Mouse (Mus musculus) T-helper 1 cell (primary cell): ENCODE measurements around the gene Kdm2b.

ENCODE experiments used
- in situ Hi-C: fragments of 300-600 bp; cut with MboI, MseI; formaldehyde crosslinking; loops from one replicate; pipeline ENCODE4 v1.15.1; 2025; ENCODE audit warnings: high pct_unique_total_duplicates

The Kdm2b gene

DNA sequence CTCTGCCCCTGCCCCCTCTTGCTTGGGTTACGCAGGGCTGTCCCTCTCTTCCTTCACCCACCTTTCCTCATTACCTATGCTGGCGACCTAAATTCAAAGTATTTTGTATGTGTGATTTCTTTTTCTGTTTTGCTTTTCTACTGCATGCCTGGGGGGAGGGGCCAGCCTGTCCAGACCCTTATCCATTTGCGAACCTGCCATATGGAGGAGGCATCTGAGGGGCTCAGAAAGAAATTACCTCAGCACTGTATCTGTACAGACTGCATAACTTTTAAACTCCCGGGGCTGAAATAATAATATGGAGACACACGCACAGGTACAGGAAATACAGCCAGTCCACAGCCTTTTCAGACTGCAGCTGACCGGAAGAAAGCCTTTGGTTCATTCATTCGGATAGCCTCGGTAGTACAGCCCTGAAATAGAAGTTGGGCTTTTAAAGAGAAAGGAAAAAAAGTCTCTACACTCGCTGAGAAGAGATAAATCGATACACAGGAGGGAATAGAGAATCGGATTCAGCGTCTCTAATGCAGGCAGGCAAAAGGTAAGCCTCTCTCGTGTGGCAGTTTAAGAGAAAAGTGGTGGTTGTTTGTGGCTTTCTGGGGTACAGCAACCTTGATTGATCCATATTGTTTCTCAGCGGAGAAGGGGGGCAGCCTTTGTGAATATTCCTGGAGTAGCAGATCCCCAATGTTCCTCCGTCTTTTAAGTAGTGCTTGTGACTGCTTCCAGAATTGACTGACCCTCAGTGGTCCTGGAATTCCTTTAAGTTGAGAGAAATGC, at the start of gene Kdm2b:
Kdm2b (minus strand) TSS at position 273 of the 780 bp plus-strand sequence.
- in situ Hi-C loops: loop anchor here (10.0 kb wide), 1 partner anchor 155 kb away; the partner anchor contains the start of gene Setd1b

DNA sequence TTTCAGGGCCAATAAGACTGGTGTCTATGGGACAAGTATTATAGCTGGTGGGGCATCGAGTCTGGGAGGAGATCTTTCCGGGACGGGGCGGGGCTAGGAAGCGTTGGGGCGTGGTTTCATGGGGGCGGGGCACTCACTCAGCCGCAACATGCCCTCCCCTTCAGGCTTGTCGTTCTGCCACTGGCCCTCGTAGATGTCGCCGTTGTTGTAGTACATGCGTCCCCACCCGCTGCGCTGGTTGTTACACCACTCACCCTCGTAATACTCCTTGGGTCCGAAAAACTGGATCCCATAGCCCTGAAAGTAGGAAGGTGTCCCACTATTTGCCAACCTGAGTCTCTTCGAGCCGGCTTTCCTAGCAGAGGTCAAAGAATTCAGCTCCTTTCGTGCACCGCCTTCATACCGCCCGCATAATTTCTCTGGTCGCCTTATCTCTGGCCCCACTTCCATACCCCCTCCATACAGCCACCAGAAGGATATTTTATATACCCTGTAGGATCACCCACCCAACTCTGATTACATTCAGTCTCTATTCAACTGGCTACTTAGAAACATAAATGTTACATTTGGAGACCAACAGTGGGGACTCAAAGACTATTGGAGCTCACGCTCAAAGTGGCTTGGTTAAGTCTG, 49.6 kb upstream of the Kdm2b start:
- in situ Hi-C loops: no loop called here

DNA sequence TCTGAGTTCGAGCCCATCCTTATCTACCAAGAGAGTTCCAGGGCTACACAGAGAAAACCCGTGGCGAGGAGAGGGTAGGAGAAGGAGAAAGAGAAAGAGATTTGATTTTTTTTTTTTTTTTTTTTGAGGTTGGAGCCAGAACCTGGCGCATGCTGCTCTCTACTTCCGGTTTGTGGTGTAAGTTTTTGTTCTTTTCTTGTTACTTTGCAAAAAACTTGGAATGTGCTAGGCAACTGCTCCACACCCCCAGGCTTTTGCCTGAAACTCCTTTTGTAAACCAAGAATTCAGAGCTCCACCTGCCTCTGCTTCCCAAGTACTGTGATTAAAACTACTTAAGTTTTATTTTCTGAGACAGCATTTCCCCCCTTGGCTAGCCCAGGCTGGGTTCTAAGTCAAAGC, 48.5 kb upstream of the Kdm2b start:
- in situ Hi-C loops: no loop called here

GRCm38 (mm10) chr5:123035564-123035963, 45.9 kb upstream of the Kdm2b start:
- in situ Hi-C loops: no loop called here

DNA sequence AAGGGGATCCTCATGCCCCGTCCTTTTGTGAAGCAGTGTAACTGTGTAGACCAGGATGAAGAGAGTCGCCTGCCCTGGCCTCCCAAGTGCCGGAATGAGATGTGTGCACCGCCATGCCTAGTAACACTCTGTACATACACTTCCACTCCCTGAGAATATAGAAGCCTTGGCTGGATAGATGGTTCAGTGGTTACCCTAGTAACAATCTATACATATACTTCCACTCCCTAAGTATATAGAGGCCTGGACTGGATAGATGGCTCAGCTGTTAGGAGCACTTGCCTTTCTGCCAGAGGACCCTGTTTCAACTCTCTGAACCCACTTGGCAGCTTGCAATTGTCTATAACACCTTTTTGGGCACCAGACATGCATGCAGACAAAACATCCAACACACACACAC, 45.5 kb upstream of the Kdm2b start:
- in situ Hi-C loops: no loop called here

DNA sequence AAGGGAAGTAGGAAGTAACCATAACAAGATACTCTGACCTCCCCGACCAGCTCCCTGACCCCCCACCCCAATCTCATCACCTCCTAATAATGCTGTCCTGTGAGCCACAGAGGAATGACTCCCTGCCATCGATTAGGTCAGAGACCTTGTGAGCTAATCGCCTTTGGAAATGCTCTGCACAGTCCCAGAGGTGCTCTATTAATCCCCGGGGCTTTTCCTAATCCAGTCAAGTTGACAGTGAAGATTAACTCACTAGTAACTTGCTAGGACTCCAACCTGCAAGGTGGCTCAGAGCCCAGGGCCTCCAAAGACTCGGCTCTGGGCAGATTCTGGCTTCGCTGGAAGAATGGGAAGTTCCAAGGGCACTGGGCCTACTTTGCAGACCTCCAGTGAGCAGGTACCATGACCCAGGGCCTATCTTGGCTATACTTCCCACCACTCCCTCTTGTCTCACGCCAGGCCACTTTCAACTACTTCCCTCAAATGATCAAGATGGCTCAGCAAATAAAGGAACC, 44.1 kb upstream of the Kdm2b start:
- in situ Hi-C loops: no loop called here

DNA sequence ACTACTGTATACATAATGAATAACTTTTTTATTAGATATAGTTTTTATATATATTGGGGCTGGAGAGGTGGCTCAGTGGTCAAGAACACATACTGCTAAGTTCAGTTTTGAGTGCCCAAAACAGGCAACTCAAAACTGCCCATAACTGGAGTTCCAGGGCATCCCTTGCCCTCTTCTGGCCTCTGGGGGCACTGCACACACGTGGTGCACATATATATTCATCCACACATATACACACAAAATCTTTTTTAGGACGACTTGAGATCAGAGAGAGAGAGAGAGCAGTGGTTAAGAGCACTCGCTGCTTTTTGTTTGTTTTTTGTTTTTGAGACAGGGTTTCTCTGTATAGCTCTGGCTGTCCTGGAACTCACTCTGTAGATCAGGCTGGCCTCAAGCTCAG, 41.7 kb upstream of the Kdm2b start:
- in situ Hi-C loops: no loop called here

DNA sequence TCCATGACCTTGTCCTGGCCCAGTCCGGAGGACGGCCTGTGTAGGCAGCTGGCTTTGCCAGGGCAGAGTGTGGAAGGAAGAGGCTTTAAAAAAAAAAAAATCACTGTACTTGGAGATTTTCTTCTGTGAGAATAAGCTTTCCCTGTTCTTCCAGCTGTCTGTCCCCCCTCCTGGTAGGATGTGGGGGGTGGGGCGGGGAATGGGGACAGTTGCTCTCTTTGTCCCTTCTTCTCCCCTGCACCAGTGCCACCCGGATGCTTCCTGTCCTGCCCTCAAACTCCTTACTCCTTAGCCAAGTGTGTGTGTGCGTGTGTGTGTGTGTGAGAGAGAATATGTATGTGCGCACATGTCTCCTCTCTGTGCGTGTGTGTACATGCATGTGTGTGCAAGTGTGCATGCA, 40.1 kb upstream of the Kdm2b start:
- in situ Hi-C loops: no loop called here

DNA sequence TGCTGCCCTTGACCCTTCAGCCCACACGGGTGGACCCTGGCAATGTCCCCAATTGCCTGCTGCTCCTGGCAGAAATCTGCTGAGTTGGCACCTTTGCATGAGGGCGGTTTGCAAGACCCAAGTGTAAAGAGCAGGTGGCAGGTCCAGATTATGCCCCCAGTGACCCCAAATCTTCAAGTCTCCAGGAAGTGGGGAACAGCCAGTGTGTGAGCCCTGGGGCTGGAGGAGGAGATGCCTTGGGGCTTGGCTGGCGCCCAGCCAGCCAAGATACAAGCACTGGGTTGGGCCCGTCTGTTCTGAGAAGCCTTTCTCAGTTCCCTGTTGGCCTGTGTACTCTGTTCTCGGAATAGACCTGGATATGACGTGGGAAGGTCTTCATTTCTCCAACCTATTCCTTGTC, 37.8 kb upstream of the Kdm2b start:
- in situ Hi-C loops: no loop called here

DNA sequence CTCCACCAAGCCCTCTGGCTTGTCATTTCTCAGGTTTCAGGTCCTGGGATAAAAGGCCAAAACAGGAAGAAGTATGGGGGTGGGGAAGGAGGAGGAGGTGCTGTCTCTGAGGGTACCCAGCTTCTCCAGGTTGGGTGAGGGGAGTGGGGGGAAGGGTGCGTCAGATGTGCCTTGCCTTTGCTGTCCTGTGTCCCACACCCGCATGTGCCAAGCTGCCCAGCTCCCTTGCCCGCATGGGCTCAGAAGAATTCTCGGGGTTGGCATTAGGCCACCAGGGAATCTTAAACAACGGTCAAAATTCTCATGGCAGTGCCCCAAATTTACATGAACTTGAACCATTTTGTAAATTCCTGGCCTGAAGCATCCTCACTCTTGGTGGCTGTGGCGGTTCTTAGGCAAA, 36.8 kb upstream of the Kdm2b start:
- in situ Hi-C loops: no loop called here

DNA sequence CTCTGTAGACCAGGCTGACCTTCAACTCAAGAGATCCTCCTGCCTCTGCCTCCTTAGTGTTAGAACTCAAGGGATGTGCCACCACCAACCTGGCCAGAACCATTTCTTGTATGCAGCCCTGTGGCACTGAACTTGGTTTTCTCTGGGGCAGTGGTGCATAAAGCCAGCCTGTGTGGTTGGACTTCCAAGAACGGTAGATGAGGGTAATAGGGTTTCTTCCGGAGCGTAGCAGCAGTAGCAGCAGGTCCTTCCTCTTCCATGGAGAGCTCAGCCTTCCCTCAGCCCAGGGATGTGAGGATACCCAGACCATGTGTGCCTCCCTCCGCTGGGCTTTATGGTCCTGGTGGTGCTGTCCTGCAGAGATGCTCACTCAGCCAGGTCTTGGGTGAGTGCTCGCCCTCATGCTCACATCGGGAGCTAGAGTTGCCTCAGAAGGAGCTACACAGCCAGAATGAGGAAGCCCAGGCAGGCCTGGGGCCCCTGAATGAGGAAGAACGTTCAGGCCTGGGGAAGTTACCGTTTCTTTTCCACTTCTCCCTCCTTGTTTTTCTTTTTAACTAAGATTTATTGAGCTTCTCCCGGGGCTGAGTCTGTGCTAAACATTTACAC, 35.4 kb upstream of the Kdm2b start:
- in situ Hi-C loops: loop anchor here (25.0 kb wide), 1 partner anchor 1837 kb away; the partner anchor contains the start of genes Ccdc92 and Zfp664

DNA sequence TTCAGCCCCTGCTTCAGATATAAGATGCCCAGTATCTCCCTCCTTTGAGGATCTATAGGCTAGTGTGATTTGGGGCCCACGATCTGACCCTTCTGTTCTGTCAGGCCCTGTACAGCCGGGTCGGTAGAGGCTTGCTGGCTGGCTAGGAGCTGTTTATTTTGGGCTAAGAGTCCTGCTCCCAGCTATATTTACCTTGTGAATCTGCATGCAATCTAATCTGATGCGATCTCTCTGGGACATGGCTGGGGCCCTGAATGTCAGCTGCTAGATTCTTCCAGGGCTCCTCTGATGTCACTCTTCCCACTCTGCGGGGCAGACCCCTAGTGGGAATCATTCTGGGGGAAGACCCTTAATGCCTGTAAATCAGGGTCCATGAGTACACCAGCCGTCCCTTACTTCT, 34.7 kb upstream of the Kdm2b start:
- in situ Hi-C loops: loop anchor here (25.0 kb wide), 1 partner anchor 1838 kb away; the partner anchor contains the start of genes Ccdc92 and Zfp664

- in situ Hi-C loops: loop anchor here (25.0 kb wide), 1 partner anchor 1839 kb away; the partner anchor contains the start of genes Ccdc92 and Zfp664
Measured at GRCm38 (mm10) chr5:123023049-123023448, 33.4 kb upstream of the Kdm2b start.

DNA sequence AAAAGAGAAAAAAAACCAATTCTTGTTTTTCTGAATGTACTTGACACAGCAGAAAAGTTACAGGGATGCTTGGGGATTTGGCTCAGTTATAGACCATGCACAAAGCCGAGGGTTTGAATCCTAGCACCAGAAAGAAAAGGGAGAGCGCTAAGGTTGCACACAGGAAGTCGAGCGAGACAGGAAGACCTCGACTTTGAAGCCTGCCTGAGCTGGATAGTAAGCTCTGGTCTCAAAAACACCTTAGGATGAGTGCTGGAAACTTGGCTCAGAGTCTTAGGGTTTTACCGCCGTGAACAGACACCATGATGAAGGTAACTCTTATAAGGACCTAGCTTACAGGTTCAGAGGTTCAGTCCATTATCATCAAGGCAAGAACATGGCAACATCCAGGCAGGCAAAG, 31.8 kb upstream of the Kdm2b start:
- in situ Hi-C loops: loop anchor here (25.0 kb wide), 1 partner anchor 1841 kb away; the partner anchor contains the start of genes Ccdc92 and Zfp664

DNA sequence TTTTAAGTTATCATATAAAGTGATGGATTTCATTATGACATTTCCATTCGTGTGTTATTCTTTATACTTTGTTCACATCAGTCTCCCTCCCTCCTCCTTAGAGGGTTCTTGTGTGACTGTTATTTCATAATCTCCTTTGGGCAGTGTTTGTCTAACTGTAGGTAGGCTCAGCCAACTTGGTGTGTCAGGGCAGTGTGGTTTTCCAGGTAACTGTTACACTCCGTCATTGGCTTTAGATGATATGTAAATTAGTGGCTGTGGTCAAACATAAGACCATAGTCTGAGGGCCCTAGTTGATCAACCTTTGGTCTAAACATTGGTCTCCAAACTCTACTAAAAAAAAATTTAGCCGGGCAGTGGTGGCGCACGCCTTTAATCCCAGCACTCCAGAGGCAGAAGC, 30.8 kb upstream of the Kdm2b start:
- in situ Hi-C loops: loop anchor here (25.0 kb wide), 1 partner anchor 1842 kb away; the partner anchor contains the start of genes Ccdc92 and Zfp664

- in situ Hi-C loops: loop anchor here (25.0 kb wide), 1 partner anchor 1843 kb away; the partner anchor contains the start of genes Ccdc92 and Zfp664
Measured at GRCm38 (mm10) chr5:123019336-123020016, 29.9 kb upstream of the Kdm2b start.

DNA sequence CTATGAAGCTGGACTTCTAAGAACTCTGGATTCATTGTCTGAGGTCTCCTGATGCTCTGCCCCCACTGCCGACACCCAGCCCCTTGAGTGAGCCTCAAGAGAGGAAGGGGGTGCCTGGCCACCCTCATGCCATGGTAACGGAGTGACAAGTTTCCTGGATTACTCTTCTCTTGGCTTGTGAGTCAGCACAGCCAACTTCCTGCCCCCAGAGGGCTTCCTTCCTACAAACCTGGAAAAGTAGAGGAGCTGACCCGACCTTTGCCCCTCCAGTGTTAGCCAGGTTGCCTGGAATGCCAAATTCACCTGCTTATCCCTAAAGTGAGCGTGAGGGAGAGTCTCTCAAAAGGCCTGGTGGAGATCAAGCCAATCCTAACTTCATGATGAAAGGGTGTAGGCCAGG, 27.9 kb upstream of the Kdm2b start:
- in situ Hi-C loops: loop anchor here (25.0 kb wide), 1 partner anchor 1845 kb away; the partner anchor contains the start of genes Ccdc92 and Zfp664

DNA sequence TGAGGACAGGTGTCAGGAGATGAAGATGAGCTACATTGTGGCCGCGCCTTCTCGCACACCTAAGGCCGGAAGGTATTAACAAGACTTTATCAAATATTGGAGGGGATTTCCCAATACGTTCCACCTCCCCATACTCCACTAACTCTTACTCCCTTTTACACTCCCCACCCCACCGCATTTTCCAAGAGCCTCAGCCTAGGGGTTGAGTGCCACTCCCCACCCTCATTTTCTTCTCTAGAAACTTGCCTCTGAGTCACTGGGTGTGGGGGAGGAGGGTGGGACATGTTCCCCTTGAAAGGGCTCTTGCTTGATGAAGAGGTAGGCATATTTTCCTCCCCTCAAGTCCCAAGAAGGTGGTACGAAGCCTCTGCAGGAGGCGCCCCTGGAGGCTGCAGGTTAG, 26.3 kb upstream of the Kdm2b start:
- in situ Hi-C loops: loop anchor here (25.0 kb wide), 1 partner anchor 1846 kb away; the partner anchor contains the start of genes Ccdc92 and Zfp664

GRCm38 (mm10) chr5:123014753-123015701, 25.4 kb upstream of the Kdm2b start, which contains the start of gene Orai1:
TSS of gene Orai1 (plus strand) at chr5:123015074.
- in situ Hi-C loops: loop anchor here (5.0 to 25.0 kb wide), 2 partner anchors 48 to 1847 kb away; partner anchors contain the start of genes Ccdc92 and Zfp664
